Mouse (Mus musculus) R1 (cell line): ENCODE results near the gene Kcnq1.

Experiments
- DNase-seq: peaks from one replicate; pipeline ENCODE4 v3.0.0-alpha.2; 2018; ENCODE audit warnings: low read depth, low spot score

Kcnq1 gene

GRCm38 (mm10) chr7:143136125-143136524 is 30.0 kb downstream of the Kcnq1 start:
- no peak for DNase-seq

- DNase-seq = no peak
These were observed 30.4 kb downstream of the Kcnq1 start for GRCm38 (mm10) chr7:143136561-143136960.

GRCm38 (mm10) chr7:143138789-143139188 is 32.6 kb downstream of the Kcnq1 start:
- peak; percentile 63 for DNase-seq

DNA sequence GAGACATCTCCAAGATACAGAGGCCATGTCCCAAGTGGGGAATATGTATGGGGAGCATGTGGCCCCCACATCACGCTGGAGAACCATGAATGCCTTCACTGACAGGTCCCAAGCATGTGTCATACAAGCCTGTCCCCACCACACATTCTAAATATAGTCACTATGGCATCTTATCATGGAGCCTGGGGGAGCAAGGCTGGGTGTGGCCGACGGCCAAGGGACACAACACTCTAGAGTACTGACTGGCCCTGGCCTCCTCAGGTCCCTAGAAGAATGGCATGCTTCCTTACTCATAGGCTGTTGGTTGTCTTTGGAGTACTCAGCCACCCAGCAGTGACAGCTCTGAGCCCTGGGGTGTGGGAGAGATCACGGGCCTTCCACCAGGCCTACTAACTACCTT is 33.8 kb downstream of the Kcnq1 start:
- no peak for DNase-seq

DNA sequence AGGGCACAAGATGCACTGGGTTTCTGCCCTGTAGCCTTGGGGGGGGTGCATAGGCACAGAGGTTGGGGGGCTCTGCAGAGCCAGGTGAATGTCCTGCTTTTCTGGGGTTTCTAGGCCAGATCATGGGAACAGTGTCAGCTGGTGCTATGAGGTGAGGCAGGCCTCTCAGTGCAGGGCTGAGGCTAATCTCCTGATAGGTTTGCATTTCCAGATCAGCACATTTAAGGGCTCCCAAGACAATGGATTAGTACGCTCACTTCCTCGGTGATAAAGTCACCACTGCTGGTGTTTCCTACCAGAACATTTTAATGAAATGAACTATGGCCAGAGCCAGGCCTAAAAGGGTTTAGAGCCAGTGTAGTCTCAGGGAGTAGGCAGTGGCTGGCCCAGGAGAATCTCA is 36.5 kb downstream of the Kcnq1 start:
- DNase-seq = no peak

- no peak for DNase-seq
These were observed 40.9 kb downstream of the Kcnq1 start for GRCm38 (mm10) chr7:143147015-143147414.

DNA sequence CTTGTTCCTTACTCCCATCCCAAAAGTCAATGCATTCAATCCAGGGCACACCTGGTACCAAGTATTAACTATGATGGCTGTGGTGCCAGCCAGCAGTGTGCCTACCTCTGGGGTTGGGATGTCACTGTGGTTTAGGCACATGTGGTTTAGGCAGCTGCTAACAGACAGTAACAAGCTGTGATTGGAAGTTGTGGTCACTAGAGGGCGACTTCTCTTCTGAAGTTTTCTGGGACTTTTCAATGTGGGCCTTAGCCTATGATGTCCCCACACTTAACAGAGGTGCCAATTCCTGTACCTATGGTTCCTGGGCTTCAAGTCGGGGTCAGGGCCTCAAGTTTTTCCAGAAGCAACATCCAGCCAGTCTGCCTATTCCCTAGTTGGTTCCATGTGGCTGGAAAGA is 45.0 kb downstream of the Kcnq1 start:
- DNase-seq = peak; percentile 54

DNA sequence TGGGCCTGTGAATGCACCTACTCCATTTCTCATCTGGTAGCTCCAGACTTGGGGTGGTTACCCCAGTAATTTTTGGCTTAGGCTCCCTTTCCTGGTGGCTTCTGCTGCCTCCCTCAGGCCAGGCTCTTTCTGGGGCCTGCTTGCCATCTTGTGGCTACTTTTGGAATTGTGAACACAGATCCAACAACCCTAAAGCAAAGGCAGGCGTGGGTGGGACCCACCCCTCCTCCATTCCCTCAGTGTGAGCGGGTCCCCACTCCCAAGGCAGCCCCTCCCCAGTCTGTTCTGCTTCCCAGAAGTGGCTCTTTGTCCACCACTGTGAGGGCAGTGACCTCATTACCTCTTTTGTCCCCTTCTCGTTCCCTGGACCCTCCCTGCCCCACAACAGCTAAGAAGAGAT is 46.2 kb downstream of the Kcnq1 start:
- DNase-seq = peak; percentile 56

GRCm38 (mm10) chr7:143153915-143154373 is 47.8 kb downstream of the Kcnq1 start:
- DNase-seq = peak; percentile 82

- peak; percentile 42 for DNase-seq
These were observed 48.3 kb downstream of the Kcnq1 start for GRCm38 (mm10) chr7:143154458-143154871.

- peak; percentile 6 for DNase-seq
These were observed 49.1 kb downstream of the Kcnq1 start for GRCm38 (mm10) chr7:143155257-143155656.

- no peak for DNase-seq
These were observed 52.7 kb downstream of the Kcnq1 start for GRCm38 (mm10) chr7:143158690-143159425.

DNA sequence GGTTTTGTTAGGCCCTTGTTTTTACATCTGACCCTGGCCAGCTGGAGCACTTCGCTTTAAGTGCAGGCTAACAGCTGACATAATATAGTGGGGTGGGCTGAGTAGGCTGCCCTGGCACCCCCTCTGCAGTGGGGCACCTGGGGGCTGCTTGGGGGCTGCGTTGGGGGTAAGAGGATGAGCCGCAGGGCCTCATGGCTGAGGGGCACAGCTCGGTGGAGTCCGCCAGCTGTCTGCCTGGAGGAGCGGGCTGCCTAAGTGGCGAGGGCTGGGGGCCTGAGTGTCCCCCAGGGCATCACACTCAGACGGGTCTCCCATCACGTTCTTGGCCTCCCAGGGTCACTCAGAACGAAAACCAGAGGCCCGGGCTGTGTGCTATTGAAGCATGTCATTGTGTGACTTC is 53.3 kb downstream of the Kcnq1 start:
- DNase-seq = no peak

DNA sequence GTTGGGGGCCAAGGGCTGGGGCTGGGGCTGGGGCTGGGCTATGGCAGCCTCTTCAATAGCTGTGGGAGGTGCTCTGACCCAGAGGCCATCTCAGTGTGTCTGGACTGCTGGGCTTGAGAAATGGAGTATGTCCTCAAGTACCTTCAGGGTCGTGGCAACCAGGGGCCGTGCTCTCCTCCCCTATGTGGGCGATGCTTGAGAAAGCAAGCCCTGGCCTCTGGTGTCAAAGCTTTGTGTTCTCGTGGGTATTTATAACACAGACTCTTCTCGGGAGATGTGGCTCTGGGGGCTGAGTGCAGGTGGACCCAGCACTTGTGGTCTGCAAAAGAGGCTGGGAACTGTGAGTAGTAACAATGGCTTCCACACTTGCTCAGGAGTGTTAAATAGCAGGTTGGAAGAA is 53.9 kb downstream of the Kcnq1 start:
- no peak for DNase-seq

GRCm38 (mm10) chr7:143162051-143162450 is 55.9 kb downstream of the Kcnq1 start:
- no peak for DNase-seq

GRCm38 (mm10) chr7:143164074-143164473 is 57.9 kb downstream of the Kcnq1 start:
- DNase-seq = no peak

- DNase-seq = no peak
These were observed 59.6 kb downstream of the Kcnq1 start for GRCm38 (mm10) chr7:143165687-143166265.

DNA sequence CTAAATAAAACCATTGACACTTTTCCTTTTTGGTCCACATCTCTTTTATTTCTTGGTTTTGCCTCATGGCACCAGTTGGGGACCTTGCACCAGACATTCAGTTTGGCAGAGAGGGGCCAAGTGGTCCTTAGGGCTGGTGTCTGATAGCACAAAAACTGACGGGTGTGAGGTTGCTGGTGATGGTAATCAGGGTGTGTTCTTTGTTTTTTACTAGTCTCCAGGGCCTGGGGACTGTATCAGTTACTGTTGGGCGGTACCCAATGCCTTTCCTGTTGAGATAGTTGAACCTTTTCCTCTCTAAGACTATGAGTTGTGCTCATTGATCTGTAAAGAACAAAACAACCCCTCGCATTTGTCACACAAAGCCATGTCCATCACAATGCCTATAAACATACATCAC is 61.1 kb downstream of the Kcnq1 start:
- DNase-seq = no peak

DNA sequence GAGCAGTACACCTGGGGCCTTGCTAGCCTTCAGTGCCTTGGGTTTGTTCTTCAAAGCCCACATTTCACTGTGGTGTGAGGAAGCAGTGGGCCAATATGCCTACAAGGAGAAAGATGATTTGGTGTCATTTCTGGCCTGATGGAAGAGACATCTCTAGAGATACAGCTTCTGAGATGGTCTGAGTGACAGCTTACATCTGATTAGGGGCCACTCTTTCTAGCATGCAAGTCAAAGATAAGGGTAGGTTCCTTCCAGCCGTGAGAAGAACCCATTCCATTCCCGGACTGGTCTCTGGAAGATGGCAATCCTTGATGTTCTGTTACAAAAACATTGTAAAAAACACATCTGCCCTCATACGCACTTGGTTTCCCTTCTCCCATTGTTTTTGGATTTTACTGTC is 63.2 kb downstream of the Kcnq1 start:
- no peak for DNase-seq

DNA sequence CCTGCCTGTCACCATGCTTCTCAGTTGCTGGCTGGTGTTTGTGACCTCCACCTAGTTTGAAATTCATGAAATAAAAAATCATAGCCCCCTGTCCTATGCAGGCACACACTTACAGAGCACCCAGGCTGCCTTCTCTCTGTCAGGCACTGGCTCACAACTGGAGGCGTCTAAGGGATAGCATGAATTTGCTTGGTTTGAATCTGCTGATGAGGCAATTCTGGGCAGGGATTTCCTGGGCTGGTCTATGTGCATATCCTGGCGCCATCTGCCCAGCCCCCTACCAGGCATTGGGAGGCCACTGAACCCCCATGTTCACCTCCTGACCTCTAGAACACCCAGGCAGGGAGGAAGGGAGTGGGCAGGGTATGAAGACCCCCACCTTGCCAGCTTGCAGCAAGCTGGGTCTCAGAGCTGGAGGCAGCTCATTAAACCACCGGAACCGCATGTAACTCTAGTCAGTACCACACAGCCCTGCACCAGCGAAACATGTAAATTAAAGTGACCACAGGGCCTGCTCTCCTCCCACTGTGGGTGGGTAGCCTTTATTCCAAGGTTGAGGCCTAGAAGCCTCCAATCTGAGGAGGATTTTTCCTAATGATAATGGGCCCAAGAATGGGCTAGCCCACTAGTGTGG is 66.9 kb downstream of the Kcnq1 start:
- no peak for DNase-seq

GRCm38 (mm10) chr7:143174633-143175032 is 68.5 kb downstream of the Kcnq1 start:
- DNase-seq = no peak

GRCm38 (mm10) chr7:143178831-143179230 is 72.7 kb downstream of the Kcnq1 start:
- no peak for DNase-seq

GRCm38 (mm10) chr7:143180761-143181160 is 74.6 kb downstream of the Kcnq1 start:
- DNase-seq = no peak
